Mouse (Mus musculus) CH12.LX (cell line): ENCODE measurements at regions not wholly inside any gene's neighbourhood (a gene's known extent, or its start where the extent isn't known, plus 50 kb on each side); places are given as distances from the start of the nearest gene placed in this dataset.

Experiments used
- DNase-seq: peaks from one replicate; pipeline ENCODE4 v3.0.0-alpha.2; 2013; ENCODE audit errors: extremely low read depth
- H3K27ac ChIP-seq: 2 replicates; pipeline ENCODE4 v1.5.1; 2012; ENCODE audit warnings: low read depth, mild to moderate bottlenecking, control low read depth, moderate library complexity; ENCODE audit not compliant: insufficient read depth
- H3K27me3 ChIP-seq: replicated peaks from 2 replicates; pipeline ENCODE3; 2012; ENCODE audit warnings: inconsistent platforms
- H3K36me3 ChIP-seq, 2 experiments: replicated peaks in 1 of 2; 2 replicates each; pipeline versions ENCODE3 to v1.6.1; 2012; ENCODE audit warnings: inconsistent platforms in 1 of 2, low read length in 1 of 2, mild to moderate bottlenecking in 1 of 2, mixed read lengths in 1 of 2, moderate library complexity in 1 of 2; ENCODE audit not compliant: control insufficient read depth in 1 of 2, insufficient read depth in 1 of 2
- H3K4me1 ChIP-seq, 2 experiments: 2 replicates each; pipeline ENCODE4 v1.6.1; 2012; ENCODE audit warnings: inconsistent platforms in 1 of 2, moderate library complexity in 1 of 2; ENCODE audit not compliant: insufficient read depth in 2 of 2, control insufficient read depth in 1 of 2
- H3K4me2 ChIP-seq: 2 replicates; pipeline ENCODE4 v1.6.1; 2012; ENCODE audit warnings: low read depth, mild to moderate bottlenecking, control low read depth; ENCODE audit not compliant: poor library complexity, insufficient read depth, severe bottlenecking
- H3K4me3 ChIP-seq, 3 experiments: fragments of 150-350 bp in 1 of 3; sonication (generic) in 1 of 3; replicated peaks in 1 of 3; 2 replicates each; pipeline versions ENCODE3 to v1.5.1; 2011 to 2012; ENCODE audit warnings: low read depth in 2 of 3, low read length in 2 of 3, mild to moderate bottlenecking in 2 of 3, moderate library complexity in 2 of 3, control low read depth in 1 of 3, improper control_type of control experiment in 1 of 3, inconsistent platforms in 1 of 3, mixed read lengths in 1 of 3; ENCODE audit not compliant: poor library complexity in 1 of 3
- H3K79me2 ChIP-seq: replicated peaks from 2 replicates; pipeline ENCODE4 v1.6.1; 2012; ENCODE audit warnings: mild to moderate bottlenecking, moderate library complexity; ENCODE audit not compliant: control insufficient read depth, poor library complexity, insufficient read depth, severe bottlenecking; ENCODE audit errors: extremely low read depth
- H3K9ac ChIP-seq: 2 replicates; pipeline ENCODE4 v1.6.1; 2012; ENCODE audit warnings: low read depth, mild to moderate bottlenecking, control low read depth, moderate library complexity; ENCODE audit not compliant: insufficient read depth
- H3K9me3 ChIP-seq: replicated peaks from 2 replicates; pipeline ENCODE3; 2012; ENCODE audit warnings: low read length, inconsistent platforms, mixed read lengths
- BHLHE40 ChIP-seq: IDR thresholded peaks from 2 replicates; pipeline ENCODE4 v1.6.1; 2011; ENCODE audit warnings: mild to moderate bottlenecking, low read depth, low read length, improper control_type of control experiment
- CHD1 ChIP-seq: IDR thresholded peaks from 2 replicates; pipeline ENCODE4 v1.6.1; 2012; ENCODE audit warnings: low read depth, low read length, improper control_type of control experiment, inconsistent platforms
- ELF1 ChIP-seq: IDR thresholded peaks from 2 replicates; pipeline ENCODE4 v1.6.1; 2014; ENCODE audit warnings: low read depth, mild to moderate bottlenecking, inconsistent platforms, low read length, improper control_type of control experiment
- IRF4 ChIP-seq: IDR thresholded peaks from 2 replicates; pipeline ENCODE4 v1.6.1; 2014; ENCODE audit warnings: low read depth, mild to moderate bottlenecking, inconsistent platforms, low read length, improper control_type of control experiment
- KAT2A ChIP-seq: IDR thresholded peaks from 2 replicates; pipeline ENCODE4 v1.6.1; 2012; ENCODE audit warnings: low read length, improper control_type of control experiment, inconsistent platforms; ENCODE audit not compliant: insufficient replicate concordance
- MAFK ChIP-seq: IDR thresholded peaks from 2 replicates; pipeline ENCODE4 v1.6.1; 2011; ENCODE audit warnings: low read length, improper control_type of control experiment; ENCODE audit not compliant: insufficient replicate concordance
- MXI1 ChIP-seq: IDR thresholded peaks from 2 replicates; pipeline ENCODE4 v1.6.1; 2011; ENCODE audit warnings: mild to moderate bottlenecking, low read depth, low read length, improper control_type of control experiment
- MYC ChIP-seq: IDR thresholded peaks from 2 replicates; pipeline ENCODE4 v1.6.1; 2011; ENCODE audit warnings: low read depth, mild to moderate bottlenecking, improper control_type of control experiment, low read length
- NRF1 ChIP-seq: IDR thresholded peaks from 2 replicates; pipeline ENCODE4 v1.6.1; 2014; ENCODE audit warnings: low read depth, mild to moderate bottlenecking, inconsistent platforms, low read length, improper control_type of control experiment, moderate library complexity
- PAX5 ChIP-seq: IDR thresholded peaks from 2 replicates; pipeline ENCODE4 v1.6.1; 2012; ENCODE audit warnings: low read length, inconsistent platforms, mixed read lengths
- POLR2A ChIP-seq: IDR thresholded peaks from 2 replicates; pipeline ENCODE4 v1.6.1; 2011; ENCODE audit warnings: low read depth, mild to moderate bottlenecking, improper control_type of control experiment, low read length
- POLR2AphosphoS2 ChIP-seq: IDR thresholded peaks from 2 replicates; pipeline ENCODE4 v1.6.1; 2011; ENCODE audit warnings: low read depth, low read length, improper control_type of control experiment
- TCF12 ChIP-seq: IDR thresholded peaks from 2 replicates; pipeline ENCODE4 v1.6.1; 2014; ENCODE audit warnings: low read depth, mild to moderate bottlenecking, inconsistent platforms, low read length, improper control_type of control experiment
- USF1 ChIP-seq: IDR thresholded peaks from 2 replicates; pipeline ENCODE4 v1.6.1; 2014; ENCODE audit warnings: low read depth, mild to moderate bottlenecking, inconsistent platforms, low read length, improper control_type of control experiment
- ZC3H11A ChIP-seq: IDR thresholded peaks from 2 replicates; pipeline ENCODE4 v1.6.1; 2012; ENCODE audit warnings: low read depth, mild to moderate bottlenecking, inconsistent platforms, low read length, improper control_type of control experiment
- ZMIZ1 ChIP-seq: IDR thresholded peaks from 2 replicates; pipeline ENCODE4 v1.6.1; 2012; ENCODE audit warnings: low read depth, mild to moderate bottlenecking, inconsistent platforms, low read length, improper control_type of control experiment
- ZNF384 ChIP-seq: IDR thresholded peaks from 2 replicates; pipeline ENCODE4 v1.6.1; 2012; ENCODE audit warnings: low read depth, low read length, improper control_type of control experiment, inconsistent platforms
- dilution Hi-C: fragments of 300-500 bp; cut with MboI; formaldehyde crosslinking; loops from 2 replicates; pipeline ENCODE4 v1.14.3; 2020; ENCODE audit warnings: low sequenced_read_pairs; ENCODE audit not compliant: extremely low pct_unique_long_range_greater_than_20kb, extremely low pct_ligation_motif_present
- in situ Hi-C: fragments of 300-500 bp; cut with MboI; formaldehyde crosslinking; loops from 3 replicates; pipeline ENCODE4 v1.14.3; 2019; ENCODE audit warnings: low sequenced_read_pairs, low pct_ligation_motif_present, low pct_unique_long_range_greater_than_20kb, mixed read lengths

DNA sequence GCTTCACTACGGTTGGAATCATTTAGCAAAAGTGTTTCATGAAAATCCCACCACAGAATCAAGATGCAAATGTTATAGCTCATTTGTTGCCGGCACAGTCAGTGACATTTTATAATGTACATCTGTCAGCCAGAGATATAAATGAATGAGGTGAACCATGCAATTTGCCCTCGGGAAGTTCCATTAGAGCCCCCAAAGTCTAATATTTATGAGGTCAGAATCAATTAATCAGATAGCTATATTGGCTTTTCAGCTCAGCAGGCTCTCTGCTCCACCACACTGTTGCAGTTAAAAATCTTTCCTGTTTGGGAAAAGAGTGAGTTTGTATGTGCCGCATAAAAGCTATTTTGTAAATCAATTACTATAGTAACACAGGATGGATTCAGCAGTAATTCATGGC, 430.7 kb upstream of the Nrsn1 start:
- in situ Hi-C loops: no loop called here
- H3K79me2 ChIP-seq: no peaks in the 10 kb centered on the region
- dilution Hi-C loops: no loop called here

DNA sequence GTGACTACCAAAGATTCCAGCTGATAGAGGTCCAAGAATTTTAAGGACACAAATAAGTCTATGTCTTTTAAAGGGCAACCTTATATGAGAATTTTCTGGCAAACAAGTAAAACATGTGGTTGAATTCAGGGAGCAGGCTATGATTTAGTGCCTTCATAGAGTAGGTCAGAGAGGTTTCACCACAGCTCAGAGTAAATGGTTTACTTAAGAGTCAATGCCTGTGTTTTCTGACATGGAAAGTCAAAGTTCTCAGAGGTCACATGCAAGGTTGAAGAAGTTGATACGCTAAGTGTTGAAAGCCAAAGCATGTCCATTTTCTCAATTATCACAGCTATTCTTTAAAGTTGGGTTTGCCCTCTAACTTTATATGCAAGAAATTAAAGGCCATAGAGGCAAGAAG, 425.7 kb upstream of the Nrsn1 start:
- no peak for TF ChIP-seq MXI1
- no peak for TF ChIP-seq POLR2AphosphoS2
- no peak for TF ChIP-seq TCF12
- TF ChIP-seq KAT2A: no peak
- no peak for TF ChIP-seq CHD1
- no peak for TF ChIP-seq PAX5
- no peak for TF ChIP-seq IRF4
- TF ChIP-seq MYC: no peak
- no peak for TF ChIP-seq BHLHE40
- no peak for TF ChIP-seq ZMIZ1
- TF ChIP-seq MAFK: no peak
- no peaks in the 10 kb centered on the region for H3K36me3 ChIP-seq
- no peaks in the 10 kb centered on the region for H3K79me2 ChIP-seq
- no peak overlapping the region for H3K4me3 ChIP-seq
- DNase-seq: no peak
- dilution Hi-C loops: no loop called here
- no peaks in the 10 kb centered on the region for H3K27me3 ChIP-seq
- no peaks in the 10 kb centered on the region for H3K9me3 ChIP-seq
- no peaks in the 10 kb centered on the region for H3K4me1 ChIP-seq
- in situ Hi-C loops: no loop called here
- H3K4me2 ChIP-seq: no peak overlapping the region
- H3K27ac ChIP-seq: no peak overlapping the region
- H3K9ac ChIP-seq: no peak overlapping the region

More for the DNA sequence above, 430.7 kb upstream of the Nrsn1 start:
- TF ChIP-seq NRF1 (no peak), ZNF384 (no peak), BHLHE40 (no peak), POLR2A (no peak), MXI1 (no peak)
- Histone ChIP-seq H3K9ac (no peak overlapping the region), H3K36me3 (no peaks in the 10 kb centered on the region), H3K27me3 (no peaks in the 10 kb centered on the region), H3K4me2 (no peak overlapping the region), H3K27ac (no peak overlapping the region), H3K9me3 (no peaks in the 10 kb centered on the region), H3K4me1 (no peaks in the 10 kb centered on the region), H3K4me3 (no peak overlapping the region)
- DNase-seq: no peak

DNA sequence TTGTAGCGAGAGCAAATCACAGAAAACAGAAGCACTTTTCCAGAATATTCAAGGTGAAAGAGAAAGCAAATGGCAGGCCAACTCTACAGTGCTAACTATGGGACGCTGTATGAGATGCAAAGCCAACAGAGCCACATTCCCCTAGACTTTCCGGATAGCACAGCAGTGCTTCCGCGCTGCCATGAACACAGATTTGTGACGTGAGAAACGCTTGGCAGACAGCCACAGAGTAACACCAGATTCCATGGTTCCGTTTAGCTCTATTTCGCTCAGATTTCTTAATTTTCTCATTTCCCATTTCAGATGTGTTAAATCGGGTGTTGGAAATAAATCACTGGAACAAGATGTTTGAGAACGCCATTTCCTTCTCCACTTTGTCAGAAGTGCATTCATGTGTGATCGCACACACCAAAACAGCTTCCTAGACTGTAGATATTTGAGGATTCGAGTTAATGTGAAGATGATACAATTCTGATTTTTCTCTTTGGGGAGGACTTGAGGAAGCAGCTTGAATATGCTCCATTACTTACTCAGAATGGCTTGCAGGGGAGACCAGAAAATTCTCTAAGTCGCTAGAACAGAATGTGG, 424.8 kb upstream of the Nrsn1 start:
- in situ Hi-C loops (no loop called here), dilution Hi-C loops (no loop called here)
- TF ChIP-seq ZC3H11A (no peak), CHD1 (no peak), IRF4 (no peak), ZMIZ1 (no peak), ZNF384 (no peak), ELF1 (no peak), USF1 (no peak)
- no peak overlapping the region for H3K4me3 ChIP-seq
- no peaks in the 10 kb centered on the region for H3K9me3 ChIP-seq
- H3K36me3 ChIP-seq: no peaks in the 10 kb centered on the region
- H3K27ac ChIP-seq: no peak overlapping the region
- no peaks in the 10 kb centered on the region for H3K4me1 ChIP-seq
- no peaks in the 10 kb centered on the region for H3K79me2 ChIP-seq
- no peaks in the 10 kb centered on the region for H3K27me3 ChIP-seq
- no peak overlapping the region for H3K4me2 ChIP-seq
- H3K9ac ChIP-seq: no peak overlapping the region
- no peak for DNase-seq
